Mouse (Mus musculus) cerebellum, adult 8-10 months (tissue): ENCODE results near the gene Gm10376.
"Not testable (repeated sequence)": the region's sequence is repeated elsewhere in the genome, so short reads cannot be mapped to it uniquely, and the experiment has no call there.

ENCODE experiments used
- DNase-seq: peaks from one replicate; pipeline ENCODE4 v3.0.0; 2022

Gm10376 gene

DNA sequence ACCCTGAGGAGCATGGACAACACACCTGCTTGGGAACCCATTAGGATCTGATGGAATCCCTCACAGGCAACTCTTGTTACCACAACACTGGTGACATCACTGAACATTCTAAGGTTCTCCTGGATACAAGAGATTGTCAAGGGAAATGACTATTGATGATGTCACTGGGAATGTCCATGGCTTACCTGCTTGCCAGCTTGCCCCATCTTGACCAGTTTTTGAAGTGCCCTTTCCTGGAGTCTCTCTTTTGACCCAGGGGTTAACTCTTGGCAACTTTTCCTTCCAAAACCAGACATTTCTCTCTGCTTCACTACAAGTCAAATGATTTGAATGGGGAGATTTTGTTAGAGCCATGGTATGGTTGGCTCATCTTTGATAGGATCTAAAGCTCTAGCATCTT, at the start of gene Gm10376:
Gene Gm10376 (minus strand): TSS at position 101 of the 400 bp plus-strand sequence.
- DNase-seq = not testable (repeated sequence)

DNA sequence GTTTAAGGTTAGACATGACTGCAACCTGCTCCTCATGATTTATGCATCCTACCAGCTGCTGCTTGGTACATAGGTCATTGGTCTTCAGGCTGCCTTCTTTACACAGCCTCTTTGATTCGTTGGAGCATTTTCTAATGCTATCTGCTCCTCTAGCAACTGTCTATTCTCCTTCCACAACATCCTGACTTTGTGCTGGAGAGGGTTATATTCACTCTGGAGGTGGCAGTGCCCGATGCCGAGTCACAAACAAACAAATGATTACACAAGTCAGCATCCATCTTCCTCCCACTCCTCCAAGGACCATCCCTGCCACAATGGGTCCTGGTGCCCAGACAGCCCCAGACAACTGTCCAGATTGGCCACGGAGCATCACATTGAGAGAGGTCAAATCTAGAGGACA, 44.8 kb upstream of the Gm10376 start:
- not testable (repeated sequence) for DNase-seq

DNA sequence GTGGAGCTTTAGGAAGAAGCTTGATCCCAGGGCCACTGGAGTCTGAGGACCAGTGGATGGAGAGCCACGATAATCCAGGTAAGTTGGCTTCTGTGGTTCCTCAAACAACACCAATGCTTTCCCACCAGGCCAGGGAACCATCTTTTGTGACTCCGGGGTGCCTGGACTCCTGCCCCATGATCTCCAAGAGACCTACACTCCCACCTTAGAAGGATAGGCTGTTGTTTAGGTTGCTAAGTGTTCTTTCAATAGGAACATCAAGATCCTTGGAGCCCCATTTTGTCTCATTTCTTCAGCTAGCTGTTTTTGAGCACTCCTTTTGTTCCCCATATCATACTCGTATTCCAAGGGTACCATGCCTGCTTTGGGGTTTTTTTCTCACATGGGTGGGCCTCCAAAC, 42.6 kb upstream of the Gm10376 start:
- not testable (repeated sequence) for DNase-seq

DNA sequence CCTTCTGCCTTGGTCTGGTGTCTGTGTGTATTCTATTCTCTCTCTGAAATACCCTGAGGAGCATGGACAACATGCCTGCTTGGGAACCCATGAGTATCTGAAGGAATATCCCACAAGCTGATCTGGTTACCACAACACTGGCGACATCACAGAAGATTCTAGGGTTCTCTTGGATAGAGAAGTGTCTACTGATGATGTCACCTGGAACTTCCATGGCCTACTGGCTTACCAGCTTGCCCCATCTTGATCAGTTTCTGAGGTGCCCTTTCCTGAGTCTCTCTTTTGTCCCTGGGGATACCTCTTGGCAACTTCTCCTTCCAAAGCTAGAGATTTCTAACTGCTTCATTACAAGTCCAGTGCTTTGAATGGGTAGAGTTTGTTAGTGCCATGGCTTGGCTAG, 21.9 kb downstream of the Gm10376 start, which contains the start of gene Gm8082:
Gene Gm8082 (minus strand): TSS at position 101 of the 400 bp plus-strand sequence.
- not testable (repeated sequence) for DNase-seq
